Comparison of ENCODE assay signal across 26 mouse cellular contexts in genomic region chr17:5372951-5373350, GRCm38 (mm10). TPM values are rescaled to one million over a fixed set of nuclear protein-coding genes. Genes with fewer than 3 reads are reported as not detected.
A peak's percentile ranks its signal among the peaks of the same experiment; 100 is the strongest.
DNase-seq lines count a peak whose midpoint lies in the region; ATAC-seq lines count a peak whose summit lies in the region.
"Had no signal": no experiment of that assay in that cellular context is flagged by ENCODE, and none has a peak within 500 bp of the region (broad histone marks: within the 10 kb centered on the region; RNA-seq: fewer than 3 reads in every experiment).

No protein-coding gene starts in this region.

- no peak overlapping the region for H3K9ac ChIP-seq in forebrain, embryonic 14.5 days (ENCODE audit: low read length)
- H3K9ac ChIP-seq: heart, embryonic 15.5 days; hindbrain, embryonic 13.5 days; kidney, embryonic 15.5 days; liver, embryonic 15.5 days; neural tube, embryonic 12.5 days had no signal

- peaks cover 10% of the 10 kb centered on the region; the same call in 1 of the 2 replicates for H3K4me1 ChIP-seq in forebrain, embryonic 14.5 days (ENCODE audit: control insufficient read depth, insufficient read depth, low read length)
- H3K4me1 ChIP-seq in forebrain, embryonic 10.5 days, result peaks cover 4% of the 10 kb centered on the region; the same call in 1 of the 2 replicates
- H3K4me1 ChIP-seq: limb, embryonic 10.5 days had no signal

- no peaks in the 10 kb centered on the region for H3K36me3 ChIP-seq in forebrain, embryonic 14.5 days (ENCODE audit: control insufficient read depth, insufficient read depth, low read length)
- H3K36me3 ChIP-seq in forebrain, embryonic 10.5 days (replicated peaks), result no peaks in the 10 kb centered on the region
- H3K36me3 ChIP-seq: heart, embryonic 15.5 days; hindbrain, embryonic 13.5 days; kidney, embryonic 15.5 days; limb, embryonic 10.5 days; liver, embryonic 15.5 days; neural tube, embryonic 12.5 days had no signal

- intact Hi-C loops in left cerebral cortex, postnatal 25 days (cut with DNase I), result no loop called here

- H3K4me3 ChIP-seq in forebrain, embryonic 14.5 days (ENCODE audit: low read depth, low read length), result no peak overlapping the region
- no peak overlapping the region for H3K4me3 ChIP-seq in forebrain, embryonic 10.5 days
- H3K4me3 ChIP-seq: gastrocnemius, adult 2 months; heart, embryonic 15.5 days; hindbrain, embryonic 13.5 days; kidney, embryonic 15.5 days; limb, embryonic 10.5 days; liver, embryonic 15.5 days; neural tube, embryonic 12.5 days had no signal

- H3K4me2 ChIP-seq in forebrain, embryonic 14.5 days (ENCODE audit: low read length), result no peak overlapping the region
- H3K4me2 ChIP-seq: heart, embryonic 15.5 days; hindbrain, embryonic 13.5 days; kidney, embryonic 15.5 days; liver, embryonic 15.5 days; neural tube, embryonic 12.5 days had no signal

- peak; percentile 48 for ATAC-seq in forebrain, embryonic 14.5 days

- no peaks in the 10 kb centered on the region for H3K27me3 ChIP-seq in forebrain, embryonic 14.5 days (replicated peaks; ENCODE audit: control insufficient read depth, insufficient read depth, low read length)
- 0 out of 2 replicates have a peak, but pooled peaks cover 6% of the 10 kb centered on the region for H3K27me3 ChIP-seq in forebrain, embryonic 10.5 days (ENCODE audit: poor library complexity, severe bottlenecking)
- H3K27me3 ChIP-seq: heart, embryonic 15.5 days; kidney, embryonic 15.5 days; liver, embryonic 15.5 days; neural tube, embryonic 12.5 days had no signal

- no peak overlapping the region for H3K27ac ChIP-seq in forebrain, embryonic 14.5 days (ENCODE audit: low read depth, low read length)
- H3K27ac ChIP-seq in forebrain, embryonic 10.5 days, result no peak overlapping the region
- H3K27ac ChIP-seq: gastrocnemius, adult 2 months; heart, embryonic 15.5 days; hindbrain, embryonic 13.5 days; kidney, embryonic 15.5 days; limb, embryonic 10.5 days; liver, embryonic 15.5 days; neural tube, embryonic 12.5 days had no signal

- no peaks in the 10 kb centered on the region for H3K9me3 ChIP-seq in forebrain, embryonic 14.5 days (replicated peaks; ENCODE audit: control insufficient read depth, low read length)
- no peaks in the 10 kb centered on the region for H3K9me3 ChIP-seq in forebrain, embryonic 10.5 days
- H3K9me3 ChIP-seq: heart, embryonic 15.5 days; hindbrain, embryonic 13.5 days; kidney, embryonic 15.5 days; limb, embryonic 10.5 days; liver, embryonic 15.5 days; neural tube, embryonic 12.5 days had no signal

- 72% methylated on average over 8 of the region's 8 CpGs for WGBS in forebrain, embryonic 14.5 days
- 91% methylated on average over 8 of the region's 8 CpGs for WGBS in forebrain, embryonic 10.5 days

- DNase-seq in forebrain, embryonic 14.5 days (ENCODE audit: low spot score), result peak; percentile 36
- no peak for DNase-seq in forebrain, embryonic 10.5 days (ENCODE audit: extremely low spot score, low spot score)
- DNase-seq in MN1 (ENCODE audit: low spot score), result peak; percentile 53
- peak; percentile 59 for DNase-seq in brain, adult 2 months (ENCODE audit: low read depth, low spot score)
- peak; percentile 55 to 59 for DNase-seq in cerebellum, postnatal 25 days
- no peak for DNase-seq in left cerebral cortex, postnatal 25 days (ENCODE audit: low spot score in 2 of 2)
- DNase-seq in left cerebral cortex, adult 8-10 months (ENCODE audit: low spot score in 2 of 2), result no peak
- DNase-seq: adrenal gland, postnatal 25 days; gastrocnemius, adult 2 months; heart, postnatal 36 days; kidney, adult 11 months; kidney, postnatal 36 days; layer of hippocampus, adult 9-11 months; liver; lung, postnatal 4 days; midbrain, embryonic 14.5 days had no signal

RNA-seq across cellular contexts. Expression of gene Ldhal6b, which starts 45.6 kb away (rescaled TPM):
- not detected in 2 replicates for polyA plus RNA-seq in forebrain, embryonic 14.5 days (2014; fragmentation: Nextera tagmentation; extraction: Ambion mirVana)
- polyA plus RNA-seq in forebrain, embryonic 10.5 days (2016; fragmentation: Nextera tagmentation; extraction: Ambion mirVana), result not detected in 2 replicates
- 1 to 10 TPM; 1.1 to 1.2 TPM for total RNA-seq in left cerebral cortex, postnatal 25 days (2021)
- total RNA-seq in left cerebral cortex, adult 8-10 months (2022), result 1 to 10 TPM; 1.2 to 1.8 (median 1.6) TPM
- polyA plus RNA-seq: C2C12; embryonic facial prominence, embryonic 11.5 days; heart, embryonic 15.5 days; kidney, embryonic 15.5 days; limb, embryonic 10.5 days; liver, embryonic 15.5 days; lung, embryonic 16.5 days; midbrain, embryonic 14.5 days; neural tube, embryonic 12.5 days; thymus, postnatal 0 days had no signal

Comparison
In these comparisons a context has a peak if more than half of its experiments do, and no peak if none do; other contexts are left out.
1. DNase-seq: peak in forebrain, embryonic 14.5 days (single experiment), MN1 (single experiment), brain, adult 2 months (single experiment) and cerebellum, postnatal 25 days (2 of 2); none in forebrain, embryonic 10.5 days (single experiment), left cerebral cortex, postnatal 25 days (0 of 2) and left cerebral cortex, adult 8-10 months (0 of 2).